Mouse (Mus musculus) forebrain, embryonic 16.5 days (tissue): ENCODE results near the gene Sik3. TPM values are rescaled to one million over a fixed set of nuclear protein-coding genes. Genes with fewer than 3 reads are reported as not detected.

ENCODE experiments used
- ATAC-seq: fragments of 200-750 bp; cut with Nextera tagmentation; 2 replicates; pipeline ENCODE4 v1.8.0; 2017; ENCODE audit warnings: mild to moderate bottlenecking, moderate library complexity
- H3K27ac ChIP-seq: fragments of 300-500 bp; sonication (generic); 2 replicates; pipeline ENCODE4 v1.5.1; 2014; ENCODE audit warnings: low read length, control low read depth
- H3K27me3 ChIP-seq: fragments of 300-500 bp; sonication (generic); replicated peaks from 2 replicates; pipeline ENCODE4 v1.6.1; 2014; ENCODE audit warnings: low read length; ENCODE audit not compliant: control insufficient read depth, insufficient read depth
- H3K36me3 ChIP-seq: fragments of 300-500 bp; sonication (generic); 2 replicates; pipeline ENCODE4 v1.6.1; 2014; ENCODE audit not compliant: control insufficient read depth, insufficient read depth
- H3K4me1 ChIP-seq: fragments of 300-500 bp; sonication (generic); replicated peaks from 2 replicates; pipeline ENCODE4 v1.6.1; 2014; ENCODE audit warnings: low read length; ENCODE audit not compliant: control insufficient read depth, insufficient read depth
- H3K4me2 ChIP-seq: fragments of 300-500 bp; sonication (generic); 2 replicates; pipeline ENCODE4 v1.6.1; 2014; ENCODE audit warnings: mild to moderate bottlenecking, low read length, control low read depth
- H3K4me3 ChIP-seq: fragments of 300-500 bp; sonication (generic); replicated peaks from 2 replicates; pipeline ENCODE4 v1.5.1; 2014; ENCODE audit warnings: mild to moderate bottlenecking, low read length, control low read depth
- H3K9ac ChIP-seq: fragments of 300-500 bp; sonication (generic); replicated peaks from 2 replicates; pipeline ENCODE4 v1.6.1; 2014; ENCODE audit warnings: low read depth, low read length, control low read depth
- H3K9me3 ChIP-seq: fragments of 300-500 bp; sonication (generic); 2 replicates; pipeline ENCODE4 v1.6.1; 2016; ENCODE audit warnings: low read length; ENCODE audit not compliant: control insufficient read depth
- WGBS: fragments of 180-500 bp; shearing (Covaris S2); extraction: QIAGEN DNeasy Blood & Tissue Kit; methylation state at CpG from one replicate; pipeline ENCODE4 v1.1.7; 2014; 5-methylcytosine and 5-hydroxymethylcytosine counted together
- polyA plus RNA-seq: library from polyadenylated mRNA; unstranded; fragments of >200 nt; fragmentation: Nextera tagmentation; extraction: Ambion mirVana; gene quantifications from 2 replicates; pipeline ENCODE4 v1.2.1, GENCODE M21; 2015

Gene Sik3
- polyA plus RNA-seq, 1 experiment from 2014 or later = 5.3 TPM

DNA sequence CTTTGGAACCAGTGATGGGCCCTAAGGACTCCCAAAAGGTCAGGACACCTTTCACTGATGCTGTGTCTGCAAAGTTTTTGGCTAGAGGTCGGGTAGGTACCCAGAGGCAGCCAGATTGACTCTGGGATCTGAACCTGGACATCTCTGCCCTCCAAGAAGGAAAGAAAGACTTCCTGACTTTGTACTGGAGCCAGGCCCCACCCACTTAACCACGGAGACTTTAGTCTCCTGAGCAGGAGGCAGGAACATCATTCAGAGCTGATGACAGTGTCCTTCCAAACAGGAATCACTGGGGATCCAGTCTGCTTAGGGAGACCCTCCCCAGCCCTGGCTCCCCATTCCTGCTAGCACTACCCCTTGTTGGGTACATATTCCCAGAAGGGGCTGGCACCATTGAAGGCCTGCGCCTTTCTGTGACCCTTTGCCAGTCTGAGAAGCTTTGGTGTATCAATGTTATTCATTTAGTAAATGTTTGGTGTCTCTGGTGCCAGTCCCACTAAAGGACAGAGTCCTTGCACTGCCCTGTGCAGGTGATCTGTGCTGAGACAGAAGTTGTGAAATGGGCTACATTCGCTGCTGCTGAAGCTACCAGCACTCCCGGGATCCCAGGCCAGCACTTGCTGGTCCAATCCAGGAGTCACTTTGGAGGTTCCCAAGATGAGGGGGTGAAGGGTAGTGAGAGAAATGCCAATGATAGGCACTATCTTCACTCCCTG lies 212.5 kb downstream of the Sik3 start:
- Histone ChIP-seq H3K4me2 (no peak overlapping the region), H3K36me3 (peaks cover 14% of the 10 kb centered on the region), H3K27ac (no peak overlapping the region), H3K9me3 (no peaks in the 10 kb centered on the region), H3K27me3 (0 out of 2 replicates have a peak, but pooled peaks cover 2% of the 10 kb centered on the region), H3K4me1 (peaks cover under 1% of the 10 kb centered on the region; the same call in 1 of the 2 replicates), H3K9ac (no peak overlapping the region), H3K4me3 (no peak overlapping the region)
- WGBS = 64% methylated on average over 5 of the region's 5 CpGs
- ATAC-seq = no peak

DNA sequence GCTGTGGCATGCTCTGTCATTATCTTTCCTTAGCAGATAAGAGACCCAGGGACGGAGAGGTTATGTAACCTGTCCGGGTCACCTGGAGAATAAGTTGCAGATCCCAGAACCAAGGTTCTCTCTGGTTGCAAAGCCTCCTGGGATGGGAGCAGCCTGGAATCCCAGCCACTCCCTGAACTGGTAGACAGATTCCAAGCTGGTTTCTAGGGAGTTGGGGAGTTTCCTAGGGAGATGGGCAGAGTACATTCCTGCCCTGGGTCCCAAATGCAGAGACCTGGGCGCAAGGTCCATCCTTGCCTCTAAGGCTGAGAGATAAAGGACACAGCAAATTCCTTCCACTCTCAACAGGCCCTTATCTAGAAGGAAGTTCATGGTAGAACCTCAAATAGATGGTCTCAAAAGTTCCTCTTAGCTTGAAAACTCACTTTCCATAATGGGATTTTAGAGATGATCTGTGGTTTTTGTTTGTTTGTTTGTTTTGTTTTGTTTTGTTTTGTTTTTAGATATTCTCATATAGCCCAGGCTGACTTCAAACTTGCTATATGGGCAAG lies 214.5 kb downstream of the Sik3 start:
- Histone ChIP-seq H3K9ac (no peak overlapping the region), H3K36me3 (0 out of 2 replicates have a peak, but pooled peaks cover 3% of the 10 kb centered on the region), H3K4me1 (peaks cover 6% of the 10 kb centered on the region; the same call in 1 of the 2 replicates), H3K27ac (no peak overlapping the region), H3K4me3 (no peak overlapping the region), H3K9me3 (no peaks in the 10 kb centered on the region), H3K4me2 (no peak overlapping the region), H3K27me3 (0 out of 2 replicates have a peak, but pooled peaks cover 2% of the 10 kb centered on the region)
- WGBS = 90% methylated on average over 3 of the region's 3 CpGs
- ATAC-seq = no peak

DNA sequence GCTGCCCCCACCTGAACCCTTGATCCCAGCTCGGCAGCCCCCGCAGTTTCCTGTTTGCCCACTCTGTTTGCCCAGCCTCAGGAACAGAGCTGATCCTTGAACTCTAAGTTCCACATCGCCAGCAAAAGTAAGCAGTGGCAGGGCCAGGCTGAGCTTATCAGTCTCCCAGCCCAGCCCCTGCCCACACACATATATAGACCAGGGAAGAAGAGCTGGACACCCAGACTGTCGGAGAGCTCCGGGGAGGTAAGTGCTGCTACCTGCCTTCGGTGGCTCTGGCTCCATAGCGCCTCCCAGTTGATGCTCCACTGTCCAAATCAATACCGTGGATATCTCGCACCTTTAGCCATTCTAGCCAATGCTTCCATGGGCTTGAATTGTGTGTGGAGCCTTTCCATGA lies 215.9 kb downstream of the Sik3 start, which contains the start of gene Apoa1:
Apoa1 (plus strand) TSS at position 90 of the 400 bp plus-strand sequence.
- no peak within 1 kb of the TSS for H3K27ac ChIP-seq
- 72% methylated on average over 9 of the region's 9 CpGs for WGBS
- H3K4me2 ChIP-seq = no peak within 1 kb of the TSS
- ATAC-seq = no peak
- 0 out of 2 replicates have a peak, but pooled peaks cover 2% of the 10 kb centered on the region for H3K27me3 ChIP-seq
- no peak within 1 kb of the TSS for H3K4me3 ChIP-seq
- no peak within 1 kb of the TSS for H3K9ac ChIP-seq
- H3K4me1 ChIP-seq = peaks cover 6% of the 10 kb centered on the region; the same call in 1 of the 2 replicates
- H3K36me3 ChIP-seq = no peaks in the 10 kb centered on the region
- H3K9me3 ChIP-seq = no peaks in the 10 kb centered on the region

DNA sequence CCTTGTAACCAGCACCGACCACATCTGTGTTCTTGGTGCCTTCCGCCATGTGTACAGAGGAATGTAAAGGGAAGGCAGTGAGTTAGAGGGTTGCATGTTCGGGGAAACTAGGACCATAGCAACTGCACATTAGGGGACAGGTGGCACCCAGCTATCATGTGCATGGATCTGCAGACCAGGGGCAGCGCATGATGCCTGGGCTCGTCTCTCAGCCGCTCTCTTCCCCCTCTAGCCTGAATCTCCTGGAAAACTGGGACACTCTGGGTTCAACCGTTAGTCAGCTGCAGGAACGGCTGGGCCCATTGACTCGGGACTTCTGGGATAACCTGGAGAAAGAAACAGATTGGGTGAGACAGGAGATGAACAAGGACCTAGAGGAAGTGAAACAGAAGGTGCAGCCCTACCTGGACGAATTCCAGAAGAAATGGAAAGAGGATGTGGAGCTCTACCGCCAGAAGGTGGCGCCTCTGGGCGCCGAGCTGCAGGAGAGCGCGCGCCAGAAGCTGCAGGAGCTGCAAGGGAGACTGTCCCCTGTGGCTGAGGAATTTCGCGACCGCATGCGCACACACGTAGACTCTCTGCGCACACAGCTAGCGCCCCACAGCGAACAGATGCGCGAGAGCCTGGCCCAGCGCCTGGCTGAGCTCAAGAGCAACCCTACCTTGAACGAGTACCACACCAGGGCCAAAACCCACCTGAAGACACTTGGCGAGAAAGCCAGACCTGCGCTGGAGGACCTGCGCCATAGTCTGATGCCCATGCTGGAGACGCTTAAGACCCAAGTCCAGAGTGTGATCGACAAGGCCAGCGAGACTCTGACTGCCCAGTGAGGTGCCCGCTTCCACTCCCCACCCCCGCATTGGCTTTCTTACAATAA lies 217.2 kb downstream of the Sik3 start:
- H3K9me3 ChIP-seq = no peaks in the 10 kb centered on the region
- 14% methylated on average over 37 of the region's 37 CpGs for WGBS
- no peaks in the 10 kb centered on the region for H3K36me3 ChIP-seq
- H3K4me1 ChIP-seq = peaks cover 6% of the 10 kb centered on the region; the same call in 1 of the 2 replicates
- ATAC-seq = peak; percentile 98
- peak overlapping the region; percentile 48 for H3K4me3 ChIP-seq
- no peak overlapping the region for H3K27ac ChIP-seq
- peak overlapping the region; percentile 61 for H3K9ac ChIP-seq
- 0 out of 2 replicates have a peak, but pooled peaks cover 2% of the 10 kb centered on the region for H3K27me3 ChIP-seq
- peak overlapping the region; percentile 73 for H3K4me2 ChIP-seq

DNA sequence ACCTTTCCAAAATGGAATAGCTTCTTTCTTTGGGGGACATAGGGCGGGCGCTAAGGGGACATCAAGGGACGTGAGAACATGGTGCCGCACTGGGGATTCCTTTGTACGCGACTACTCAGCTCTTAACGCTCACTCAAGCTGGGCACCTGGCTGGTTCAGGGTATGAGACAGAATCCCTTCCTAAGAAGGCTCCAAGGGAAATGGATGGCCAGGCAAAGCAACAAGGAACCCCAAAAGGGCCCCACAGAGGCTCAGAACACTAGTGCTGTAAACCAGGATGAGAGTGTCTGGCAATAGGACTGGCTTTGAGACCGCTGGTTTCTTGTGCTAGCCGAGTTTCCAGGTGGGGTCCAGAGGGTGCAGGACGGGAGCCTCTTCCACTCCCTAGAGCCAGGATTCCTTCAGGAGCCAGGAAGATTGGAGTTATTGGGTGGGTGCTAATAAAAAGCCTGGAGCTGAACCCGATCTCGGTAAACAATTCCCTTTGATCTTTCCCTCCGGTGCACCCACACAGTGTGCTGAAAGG lies 217.9 kb downstream of the Sik3 start:
- WGBS = 17% methylated on average over 13 of the region's 13 CpGs
- peak; percentile 37 for ATAC-seq
- Histone ChIP-seq H3K27ac (no peak overlapping the region), H3K9ac (peak overlapping the region; percentile 61), H3K4me3 (peak overlapping the region; percentile 48), H3K4me1 (peaks cover 6% of the 10 kb centered on the region; the same call in 1 of the 2 replicates), H3K27me3 (0 out of 2 replicates have a peak, but pooled peaks cover 2% of the 10 kb centered on the region), H3K9me3 (no peaks in the 10 kb centered on the region), H3K36me3 (no peaks in the 10 kb centered on the region), H3K4me2 (peak overlapping the region; percentile 73)

DNA sequence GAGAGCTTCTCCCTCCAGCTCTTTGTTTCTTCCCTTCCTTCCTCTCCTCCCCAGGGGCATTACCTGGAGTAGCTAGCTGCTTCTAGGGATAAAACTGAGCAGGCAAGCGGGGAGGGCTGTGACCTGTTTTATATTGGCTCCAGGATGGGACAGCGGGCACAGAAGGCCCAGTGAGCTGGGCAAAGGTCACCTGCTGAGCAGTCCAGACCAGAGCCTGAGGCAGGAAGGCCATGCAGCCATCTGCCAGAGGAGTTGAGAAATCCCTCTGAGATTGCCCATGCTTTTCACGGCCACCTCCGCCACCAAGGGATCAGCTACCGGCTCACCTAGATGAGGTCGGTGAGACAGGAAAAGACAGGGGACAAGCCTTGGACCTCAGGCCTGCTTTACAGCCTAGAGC lies 222.6 kb downstream of the Sik3 start:
- Histone ChIP-seq H3K9ac (no peak overlapping the region), H3K9me3 (no peaks in the 10 kb centered on the region), H3K36me3 (no peaks in the 10 kb centered on the region), H3K4me3 (no peak overlapping the region), H3K27me3 (no peaks in the 10 kb centered on the region), H3K4me1 (peaks cover 5% of the 10 kb centered on the region; the same call in 1 of the 2 replicates), H3K27ac (no peak overlapping the region), H3K4me2 (no peak overlapping the region)
- no peak for ATAC-seq
- 91% methylated on average over 6 of the region's 6 CpGs for WGBS

DNA sequence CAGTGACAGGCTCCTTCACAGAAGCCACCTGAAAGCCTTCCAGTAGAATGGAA lies 222.8 kb downstream of the Sik3 start, which contains the start of gene Apoc3:
Apoc3 (minus strand) TSS at position 41 of the 53 bp plus-strand sequence.
- Histone ChIP-seq H3K9me3 (no peaks in the 10 kb centered on the region), H3K4me1 (peaks cover 3% of the 10 kb centered on the region; the same call in 1 of the 2 replicates), H3K9ac (no peak within 1 kb of the TSS), H3K4me2 (no peak within 1 kb of the TSS), H3K4me3 (no peak within 1 kb of the TSS), H3K27ac (no peak within 1 kb of the TSS), H3K27me3 (no peaks in the 10 kb centered on the region), H3K36me3 (no peaks in the 10 kb centered on the region)
- ATAC-seq = no peak

DNA sequence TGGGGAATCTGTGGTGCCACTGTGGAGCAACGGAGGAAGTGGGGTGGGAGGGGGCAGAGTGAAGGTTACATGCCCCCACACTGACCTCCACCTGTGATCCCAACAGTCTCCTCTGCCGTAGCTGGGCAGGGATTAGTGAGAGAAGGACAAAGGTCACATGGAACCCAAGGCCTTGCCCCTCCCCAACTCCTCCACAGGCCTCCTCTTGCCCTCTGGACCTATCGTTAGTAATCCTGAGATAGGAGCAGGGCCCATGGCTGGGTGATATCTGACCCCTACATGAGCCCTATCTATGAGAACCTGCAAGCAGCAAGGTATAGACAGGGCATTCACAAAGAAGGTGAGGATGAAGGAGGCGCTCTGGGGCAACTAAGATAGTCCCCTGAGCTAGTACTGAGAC lies 223.0 kb downstream of the Sik3 start:
- WGBS = 63% methylated on average over 4 of the region's 4 CpGs
- Histone ChIP-seq H3K4me2 (no peak overlapping the region), H3K4me1 (peaks cover under 1% of the 10 kb centered on the region; the same call in 1 of the 2 replicates), H3K27ac (no peak overlapping the region), H3K9ac (no peak overlapping the region), H3K27me3 (no peaks in the 10 kb centered on the region), H3K36me3 (no peaks in the 10 kb centered on the region), H3K9me3 (no peaks in the 10 kb centered on the region), H3K4me3 (no peak overlapping the region)
- no peak for ATAC-seq

DNA sequence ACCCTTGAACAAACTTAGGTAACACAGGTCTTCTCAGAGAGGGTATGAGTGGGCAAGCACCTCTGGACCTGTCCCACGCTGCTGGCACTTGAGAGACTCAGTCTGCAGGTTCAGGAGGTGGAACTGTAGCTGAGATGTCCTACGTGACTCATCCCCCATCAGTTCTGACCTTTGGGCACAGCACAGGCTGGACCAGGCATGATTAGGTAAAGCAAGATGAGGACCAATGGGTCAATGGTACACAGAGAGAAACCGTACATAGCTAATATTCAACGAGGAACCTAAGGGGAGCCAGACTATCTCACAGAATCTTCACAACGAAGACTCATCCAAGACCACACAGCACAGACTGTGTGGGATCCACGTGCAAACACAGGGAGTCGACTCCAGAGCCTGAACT lies 226.2 kb downstream of the Sik3 start:
- Histone ChIP-seq H3K4me1 (no peaks in the 10 kb centered on the region), H3K27me3 (no peaks in the 10 kb centered on the region), H3K27ac (no peak overlapping the region), H3K36me3 (no peaks in the 10 kb centered on the region), H3K4me3 (no peak overlapping the region), H3K4me2 (no peak overlapping the region), H3K9ac (no peak overlapping the region), H3K9me3 (no peaks in the 10 kb centered on the region)
- no peak for ATAC-seq
- WGBS = 89% methylated on average over 7 of the region's 7 CpGs
